9 mouse cellular contexts compared by ENCODE assay signal in genomic region chr4:150557976-150558375, GRCm38 (mm10).
DNase-seq lines count a peak whose midpoint lies in the region; ATAC-seq and TF ChIP-seq lines count a peak whose summit lies in the region.
"Had no signal": no experiment of that assay in that cellular context is flagged by ENCODE, and none has a peak within 500 bp of the region (broad histone marks: within the 10 kb centered on the region; RNA-seq: fewer than 3 reads in every experiment).

No protein-coding gene starts in this region.

- ATAC-seq in heart, embryonic 13.5 days (ENCODE audit: extremely low read depth, insufficient number of reproducible peaks, low FRiP score, low TSS enrichment): no peak
- no peak for ATAC-seq in hindbrain, embryonic 12.5 days (ENCODE audit: low FRiP score)
- ATAC-seq in neural tube, embryonic 12.5 days (ENCODE audit: low FRiP score, low read depth): no peak

- H3K4me1 ChIP-seq in heart, embryonic 13.5 days: peaks cover 57% of the 10 kb centered on the region
- peaks cover 11% of the 10 kb centered on the region for H3K4me1 ChIP-seq in heart, adult 2 months (ENCODE audit: control insufficient read depth, insufficient read depth, low read length)
- H3K4me1 ChIP-seq in hindbrain, embryonic 12.5 days: peaks cover 31% of the 10 kb centered on the region
- peaks cover 30% of the 10 kb centered on the region for H3K4me1 ChIP-seq in neural tube, embryonic 12.5 days

- H3K4me2 ChIP-seq in heart, embryonic 13.5 days: no peak overlapping the region
- H3K4me2 ChIP-seq in hindbrain, embryonic 12.5 days (replicated peaks): no peak overlapping the region
- no peak overlapping the region for H3K4me2 ChIP-seq in neural tube, embryonic 12.5 days (replicated peaks)
- H3K4me2 ChIP-seq: limb, embryonic 12.5 days had no signal

- no peaks in the 10 kb centered on the region for H3K79me2 ChIP-seq in heart, adult 2 months (replicated peaks; ENCODE audit: control insufficient read depth, insufficient read depth, low read length)

- H3K9ac ChIP-seq in heart, embryonic 13.5 days: 0 out of 2 replicates have a peak overlapping the region, but pooled peaks have one; percentile 30
- no peak overlapping the region for H3K9ac ChIP-seq in heart, adult 2 months (ENCODE audit: low read depth, low read length)
- no peak overlapping the region for H3K9ac ChIP-seq in hindbrain, embryonic 12.5 days
- no peak overlapping the region for H3K9ac ChIP-seq in neural tube, embryonic 12.5 days
- H3K9ac ChIP-seq: limb, embryonic 12.5 days had no signal

- 12% methylated on average over 1 of the region's 1 CpGs for WGBS in heart, embryonic 13.5 days
- 31% methylated on average over 1 of the region's 1 CpGs for WGBS in heart, adult 2 months
- 45% methylated on average over 1 of the region's 1 CpGs for WGBS in hindbrain, embryonic 12.5 days
- 52% methylated on average over 1 of the region's 1 CpGs for WGBS in neural tube, embryonic 12.5 days

- intact Hi-C loops in heart, adult 2 months (cut with DNase I): no loop called here
- intact Hi-C loops in left cerebral cortex, postnatal 4 days (cut with DNase I): no loop called here

- TF ChIP-seq POLR2A in heart, adult 2 months (IDR thresholded peaks at IDR 0.05; ENCODE audit: insufficient read depth, low read depth, low read length): no peak

- H3K27me3 ChIP-seq in heart, embryonic 13.5 days (replicated peaks): no peaks in the 10 kb centered on the region
- no peaks in the 10 kb centered on the region for H3K27me3 ChIP-seq in heart, adult 2 months (ENCODE audit: control insufficient read depth, insufficient read depth, low read length)
- H3K27me3 ChIP-seq in hindbrain, embryonic 12.5 days: no peaks in the 10 kb centered on the region
- H3K27me3 ChIP-seq in neural tube, embryonic 12.5 days (replicated peaks): no peaks in the 10 kb centered on the region
- H3K27me3 ChIP-seq: limb, embryonic 12.5 days had no signal

- DNase-seq in heart, adult 2 months: no peak
- DNase-seq in CD4-positive helper T cell, adult 2 months (ENCODE audit: low read depth, low spot score): peak; percentile 82
- DNase-seq in cerebellum, adult 9-10 months: no peak
- DNase-seq in left cerebral cortex, postnatal 4 days: no peak
- DNase-seq in heart, adult 9 months (ENCODE audit: low spot score in 2 of 2): no peak

- H3K27ac ChIP-seq in heart, embryonic 13.5 days (replicated peaks): peak overlapping the region; percentile 93; the same call in 1 of the 2 replicates
- no peak overlapping the region for H3K27ac ChIP-seq in heart, adult 2 months
- peak overlapping the region; percentile 94 for H3K27ac ChIP-seq in hindbrain, embryonic 12.5 days
- peak overlapping the region; percentile 70; the same call in 1 of the 2 replicates for H3K27ac ChIP-seq in neural tube, embryonic 12.5 days

- no peaks in the 10 kb centered on the region for H3K9me3 ChIP-seq in heart, embryonic 13.5 days
- no peaks in the 10 kb centered on the region for H3K9me3 ChIP-seq in hindbrain, embryonic 12.5 days (replicated peaks)
- H3K9me3 ChIP-seq in neural tube, embryonic 12.5 days: no peaks in the 10 kb centered on the region

- no peak for TF ChIP-seq CTCF in heart, adult 2 months (IDR thresholded peaks at IDR 0.05)

- no peak overlapping the region for H3K4me3 ChIP-seq in heart, embryonic 13.5 days
- no peak overlapping the region for H3K4me3 ChIP-seq in heart, adult 2 months
- no peak overlapping the region for H3K4me3 ChIP-seq in hindbrain, embryonic 12.5 days
- H3K4me3 ChIP-seq in neural tube, embryonic 12.5 days: no peak overlapping the region
- H3K4me3 ChIP-seq: limb, embryonic 12.5 days had no signal

- H3K36me3 ChIP-seq in heart, embryonic 13.5 days: peaks cover 20% of the 10 kb centered on the region
- no peaks in the 10 kb centered on the region; the same call in 1 of the 2 replicates for H3K36me3 ChIP-seq in heart, adult 2 months (ENCODE audit: control insufficient read depth, insufficient read depth, low read length)
- H3K36me3 ChIP-seq in hindbrain, embryonic 12.5 days: 0 out of 2 replicates have a peak, but pooled peaks cover 6% of the 10 kb centered on the region
- 0 out of 2 replicates have a peak, but pooled peaks cover 3% of the 10 kb centered on the region for H3K36me3 ChIP-seq in neural tube, embryonic 12.5 days

- TF ChIP-seq EP300 in heart, adult 2 months (IDR thresholded peaks at IDR 0.05; ENCODE audit: insufficient read depth, low read depth, low read length): no peak
